Mouse (Mus musculus) intestine, postnatal 0 days (tissue): ENCODE measurements around the gene Lrrk1. TPM values are rescaled to one million over a fixed set of nuclear protein-coding genes. Genes with fewer than 3 reads are reported as not detected.
A peak's percentile ranks its signal among the peaks of the same experiment; 100 is the strongest.
"Not testable (repeated sequence)": the region's sequence is repeated elsewhere in the genome, so short reads cannot be mapped to it uniquely, and the experiment has no call there.

Experiments
- ATAC-seq: fragments of 200-750 bp; cut with Nextera tagmentation; 2 replicates; pipeline ENCODE4 v1.8.0; 2017; ENCODE audit warnings: mild to moderate bottlenecking, moderate TSS enrichment, moderate library complexity
- H3K27ac ChIP-seq: fragments of 300-500 bp; sonication (generic); 2 replicates; pipeline ENCODE4 v1.5.1; 2014; ENCODE audit warnings: mild to moderate bottlenecking, low read depth, low read length, moderate library complexity
- H3K27me3 ChIP-seq: fragments of 300-500 bp; sonication (generic); replicated peaks from 2 replicates; pipeline ENCODE4 v1.6.1; 2014; ENCODE audit warnings: low read length, mixed read lengths; ENCODE audit not compliant: control insufficient read depth, insufficient read depth
- H3K36me3 ChIP-seq: fragments of 300-500 bp; sonication (generic); 2 replicates; pipeline ENCODE4 v1.6.1; 2014; ENCODE audit warnings: mild to moderate bottlenecking, moderate library complexity; ENCODE audit not compliant: control insufficient read depth, insufficient read depth
- H3K4me1 ChIP-seq: fragments of 300-500 bp; sonication (generic); replicated peaks from 2 replicates; pipeline ENCODE4 v1.6.1; 2014; ENCODE audit warnings: antibody characterized with exemption, low read length, mixed read lengths; ENCODE audit not compliant: control insufficient read depth, insufficient read depth
- H3K4me2 ChIP-seq: fragments of 300-500 bp; sonication (generic); replicated peaks from 2 replicates; pipeline ENCODE4 v1.6.1; 2014; ENCODE audit warnings: low read depth, mild to moderate bottlenecking, moderate library complexity
- H3K4me3 ChIP-seq: fragments of 300-500 bp; sonication (generic); 2 replicates; pipeline ENCODE4 v1.5.1; 2014; ENCODE audit warnings: low read depth, low read length
- H3K9ac ChIP-seq: fragments of 300-500 bp; sonication (generic); 2 replicates; pipeline ENCODE4 v1.6.1; 2014; ENCODE audit warnings: mild to moderate bottlenecking, low read depth, low read length
- H3K9me3 ChIP-seq: fragments of 300-500 bp; sonication (generic); 2 replicates; pipeline ENCODE4 v1.6.1; 2016; ENCODE audit warnings: mixed run types; ENCODE audit not compliant: control insufficient read depth
- CTCF ChIP-seq: sonication (generic); IDR thresholded peaks from 2 replicates; pipeline ENCODE4 v1.5.1; 2016; ENCODE audit warnings: low read depth, mild to moderate bottlenecking, control low read depth, antibody characterized with exemption, moderate library complexity
- WGBS: fragments of 180-500 bp; shearing (Covaris S2); extraction: QIAGEN DNeasy Blood & Tissue Kit; methylation state at CpG from one replicate; pipeline ENCODE4 v1.1.7; 2014; 5-methylcytosine and 5-hydroxymethylcytosine counted together
- polyA plus RNA-seq: library from polyadenylated mRNA; unstranded; fragments of >200 nt; fragmentation: Nextera tagmentation; extraction: Ambion mirVana; gene quantifications from 2 replicates; pipeline ENCODE4 v1.2.1, GENCODE M21; 2015

Gene Lrrk1
- polyA plus RNA-seq, 1 experiment from 2014 or later = 6.1 TPM

DNA sequence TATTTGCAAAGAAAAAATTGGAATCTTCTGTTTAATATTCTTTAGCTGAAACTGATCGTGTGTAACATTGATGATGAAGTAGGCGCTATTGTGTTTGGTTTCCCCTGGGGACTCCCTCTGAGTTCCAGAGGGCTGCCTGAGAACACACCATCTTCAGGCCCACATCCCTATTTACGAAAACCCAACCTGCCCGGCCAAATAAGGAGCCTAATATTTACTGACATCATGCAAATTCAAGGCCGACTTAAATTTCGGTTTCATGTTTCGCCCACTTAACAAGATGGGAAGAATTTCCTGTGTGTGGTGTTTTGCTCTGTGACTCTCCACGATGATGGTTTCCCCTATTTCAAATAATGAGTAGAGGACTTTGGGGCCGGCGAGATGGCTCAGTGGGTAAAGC is 189.7 kb downstream of the Lrrk1 start:
- H3K4me1 ChIP-seq = no peaks in the 10 kb centered on the region
- 75% methylated on average over 10 of the region's 10 CpGs for WGBS
- H3K36me3 ChIP-seq = no peaks in the 10 kb centered on the region
- TF ChIP-seq CTCF = no peak
- ATAC-seq = no peak
- no peak overlapping the region for H3K9ac ChIP-seq
- H3K9me3 ChIP-seq = no peaks in the 10 kb centered on the region
- no peak overlapping the region for H3K27ac ChIP-seq
- no peak overlapping the region for H3K4me2 ChIP-seq
- no peak overlapping the region for H3K4me3 ChIP-seq
- no peaks in the 10 kb centered on the region for H3K27me3 ChIP-seq

DNA sequence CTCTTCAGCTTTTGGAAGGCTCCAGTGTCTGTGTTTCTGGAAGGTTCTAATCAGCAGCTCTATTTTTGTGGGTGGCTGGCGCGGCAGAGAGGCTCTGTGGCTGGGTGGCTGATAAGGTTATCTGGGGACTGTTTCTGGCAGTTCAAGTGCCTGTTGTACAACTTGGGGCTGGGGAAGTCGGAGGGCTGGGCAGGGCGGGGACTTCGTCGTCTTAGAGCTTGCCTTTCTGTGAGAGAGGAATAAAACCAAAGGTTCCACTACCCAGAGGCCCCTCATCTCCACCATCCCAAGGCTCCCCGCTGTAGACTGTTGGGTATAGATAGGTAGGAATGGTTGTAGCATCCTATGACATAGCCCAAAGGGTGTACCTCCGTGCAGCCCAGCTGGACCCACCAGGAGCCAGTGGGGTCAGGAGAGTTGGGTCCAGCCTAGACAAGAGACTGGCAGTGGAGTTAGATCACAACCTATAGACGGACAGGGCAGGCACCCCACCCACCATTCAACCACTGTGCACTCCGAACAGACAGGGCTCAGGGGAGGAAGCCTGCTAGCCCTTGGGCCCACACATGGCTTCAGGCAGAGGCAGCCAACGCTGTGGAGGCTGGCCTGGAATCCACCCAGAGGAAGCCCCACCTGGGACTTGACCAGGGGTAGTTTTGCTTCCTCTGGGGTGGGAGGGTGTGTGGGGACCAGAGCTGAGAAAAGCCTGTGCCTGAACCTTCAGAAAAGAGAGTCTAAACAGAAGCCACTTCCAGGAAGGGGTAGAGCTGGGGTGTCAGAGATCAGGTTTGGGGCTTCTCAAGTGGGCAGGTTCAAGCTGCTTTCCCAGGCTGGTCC is 191.3 kb downstream of the Lrrk1 start:
- Histone ChIP-seq H3K36me3 (no peaks in the 10 kb centered on the region), H3K27me3 (no peaks in the 10 kb centered on the region), H3K4me3 (no peak overlapping the region), H3K9me3 (no peaks in the 10 kb centered on the region), H3K27ac (no peak overlapping the region), H3K9ac (no peak overlapping the region), H3K4me2 (no peak overlapping the region), H3K4me1 (no peaks in the 10 kb centered on the region)
- ATAC-seq = no peak
- no peak for TF ChIP-seq CTCF
- WGBS = 46% methylated on average over 11 of the region's 11 CpGs

- no peak for ATAC-seq
- no peaks in the 10 kb centered on the region for H3K9me3 ChIP-seq
- no peak overlapping the region for H3K27ac ChIP-seq
- H3K36me3 ChIP-seq = no peaks in the 10 kb centered on the region
- 97% methylated on average over 1 of the region's 1 CpGs for WGBS
- no peaks in the 10 kb centered on the region for H3K27me3 ChIP-seq
- H3K4me2 ChIP-seq = no peak overlapping the region
- no peak overlapping the region for H3K9ac ChIP-seq
- H3K4me3 ChIP-seq = no peak overlapping the region
- no peaks in the 10 kb centered on the region for H3K4me1 ChIP-seq
- no peak for TF ChIP-seq CTCF
Measured at GRCm38 (mm10) chr7:66195881-66196280, 192.3 kb downstream of the Lrrk1 start.

DNA sequence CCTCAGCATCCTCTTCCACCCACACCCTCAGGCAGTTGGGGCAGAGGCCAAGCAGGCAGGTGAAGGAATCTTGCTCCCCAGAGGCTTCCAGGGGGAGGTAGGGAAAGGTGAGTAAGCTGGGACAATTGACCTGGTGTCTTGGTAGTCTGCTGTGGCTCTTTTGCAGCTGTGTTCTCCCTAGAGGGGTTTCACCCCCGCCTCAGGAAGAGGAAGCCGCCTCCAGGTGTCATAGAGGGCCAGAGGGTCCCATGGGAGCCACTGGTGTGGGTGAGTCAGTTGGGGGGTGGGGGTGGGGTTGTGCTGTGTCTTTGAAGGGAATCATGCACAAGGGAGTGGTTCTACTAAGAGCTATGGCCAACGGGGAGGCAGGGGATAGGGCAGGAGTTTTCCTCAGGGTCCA is 193.6 kb downstream of the Lrrk1 start:
- TF ChIP-seq CTCF = no peak
- no peaks in the 10 kb centered on the region for H3K27me3 ChIP-seq
- H3K27ac ChIP-seq = no peak overlapping the region
- no peak overlapping the region for H3K4me2 ChIP-seq
- H3K4me3 ChIP-seq = no peak overlapping the region
- no peaks in the 10 kb centered on the region for H3K36me3 ChIP-seq
- no peak overlapping the region for H3K9ac ChIP-seq
- no peaks in the 10 kb centered on the region for H3K9me3 ChIP-seq
- no peak for ATAC-seq
- H3K4me1 ChIP-seq = no peaks in the 10 kb centered on the region
- 68% methylated on average over 3 of the region's 3 CpGs for WGBS

DNA sequence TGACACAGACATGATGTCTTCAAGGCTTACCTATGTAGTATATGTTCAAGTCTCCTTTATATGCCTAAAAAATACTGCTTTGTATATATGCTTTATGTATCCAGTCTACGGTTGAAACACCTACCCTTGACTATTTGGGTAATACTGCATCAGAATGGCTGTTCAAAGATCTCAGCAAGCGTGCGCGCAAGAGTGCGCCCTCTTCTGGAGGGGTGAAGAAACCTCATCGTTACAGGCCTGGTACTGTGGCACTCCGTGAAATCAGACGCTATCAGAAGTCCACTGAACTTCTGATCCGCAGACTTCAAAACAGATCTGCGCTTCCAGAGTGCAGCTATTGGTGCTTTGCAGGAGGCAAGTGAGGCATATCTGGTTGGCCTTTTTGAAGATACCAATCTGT is 197.8 kb downstream of the Lrrk1 start:
- not testable (repeated sequence) for H3K4me2 ChIP-seq, H3K9ac ChIP-seq, ATAC-seq, H3K27ac ChIP-seq, H3K9me3 ChIP-seq, H3K4me3 ChIP-seq, H3K27me3 ChIP-seq, H3K4me1 ChIP-seq, H3K36me3 ChIP-seq
- 91% methylated on average over 10 of the region's 10 CpGs for WGBS
- TF ChIP-seq CTCF = peak; percentile 51

- Histone ChIP-seq H3K9me3 (no peaks in the 10 kb centered on the region), H3K4me3 (no peak overlapping the region), H3K9ac (no peak overlapping the region), H3K27ac (no peak overlapping the region), H3K4me1 (no peaks in the 10 kb centered on the region), H3K27me3 (no peaks in the 10 kb centered on the region), H3K4me2 (no peak overlapping the region), H3K36me3 (no peaks in the 10 kb centered on the region)
- 83% methylated on average over 4 of the region's 4 CpGs for WGBS
- no peak for ATAC-seq
- no peak for TF ChIP-seq CTCF
Measured at GRCm38 (mm10) chr7:66187581-66188231, 200.4 kb downstream of the Lrrk1 start.
